Mouse (Mus musculus) heart, adult 8-10 months (tissue): ENCODE results near the gene Fam124b. TPM values are rescaled to one million over a fixed set of nuclear protein-coding genes. Genes with fewer than 3 reads are reported as not detected.

ENCODE experiments used
- DNase-seq: peaks from one replicate; pipeline ENCODE4 v3.0.0; 2022; ENCODE audit warnings: low spot score
- total RNA-seq, 4 experiments: library from RNA; stranded (reverse); gene quantifications; 2 replicates each; pipeline ENCODE4 v1.2.4; 2022

The Fam124b gene
- 1 to 10 TPM in 1 of 4 experiments, under 1 TPM in 3; 0.25 to 2.3 (median 0.72) TPM for total RNA-seq

DNA sequence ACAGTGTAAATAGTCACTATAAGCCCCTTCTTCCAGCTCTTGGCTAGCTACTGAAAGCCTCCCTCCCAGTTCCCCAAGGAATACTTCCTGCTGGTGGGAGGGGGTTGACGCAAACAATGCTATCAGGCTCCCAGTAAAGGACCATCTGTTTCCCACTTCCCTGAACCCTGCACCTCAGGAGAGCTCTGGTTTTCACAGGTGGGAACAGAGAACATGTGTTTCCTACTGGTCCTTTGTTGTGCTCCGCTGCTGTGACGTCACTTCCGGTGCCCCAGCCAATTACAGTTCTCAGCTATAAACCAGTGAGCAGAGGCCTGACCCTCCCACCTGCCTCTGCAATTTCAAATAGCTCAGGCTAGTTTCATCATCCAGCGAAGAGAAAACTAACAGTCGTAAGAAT, at the start of gene Fam124b:
Gene Fam124b (minus strand): TSS at position 206 of the 400 bp plus-strand sequence.
- peak; percentile 83 for DNase-seq

DNA sequence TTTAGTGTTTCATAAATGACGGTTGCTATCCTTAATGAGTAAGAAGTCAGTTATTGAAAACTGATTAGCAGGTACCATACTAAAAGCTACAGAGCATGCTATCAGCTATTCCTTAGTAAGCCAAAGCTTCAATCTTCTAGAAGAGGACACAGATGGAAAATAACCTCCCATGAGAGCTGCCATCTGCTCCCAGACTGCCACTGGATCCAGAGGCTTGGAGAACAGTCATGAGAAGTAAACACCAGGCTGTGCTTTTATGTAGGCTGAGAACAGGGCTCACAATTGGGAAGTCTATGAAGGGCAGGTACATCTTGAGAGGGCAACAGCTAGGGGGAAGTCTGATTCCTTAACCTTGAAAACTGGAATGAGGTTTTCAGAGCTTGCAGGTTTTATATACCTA, 42.2 kb upstream of the Fam124b start:
- no peak for DNase-seq

- DNase-seq, result no peak
Observed at GRCm38 (mm10) chr1:80258632-80259031, 40.4 kb upstream of the Fam124b start.

GRCm38 (mm10) chr1:80253309-80253708, 35.0 kb upstream of the Fam124b start:
- no peak for DNase-seq

- no peak for DNase-seq
Observed at GRCm38 (mm10) chr1:80250247-80250646, 32.0 kb upstream of the Fam124b start.

GRCm38 (mm10) chr1:80247131-80247530, 28.9 kb upstream of the Fam124b start:
- DNase-seq, result no peak

- DNase-seq, result no peak
Observed at GRCm38 (mm10) chr1:80244123-80244522, 25.9 kb upstream of the Fam124b start.

- no peak for DNase-seq
Observed at GRCm38 (mm10) chr1:80241579-80241978, 23.3 kb upstream of the Fam124b start.

- no peak for DNase-seq
Observed at GRCm38 (mm10) chr1:80240017-80240660, 21.9 kb upstream of the Fam124b start.

DNA sequence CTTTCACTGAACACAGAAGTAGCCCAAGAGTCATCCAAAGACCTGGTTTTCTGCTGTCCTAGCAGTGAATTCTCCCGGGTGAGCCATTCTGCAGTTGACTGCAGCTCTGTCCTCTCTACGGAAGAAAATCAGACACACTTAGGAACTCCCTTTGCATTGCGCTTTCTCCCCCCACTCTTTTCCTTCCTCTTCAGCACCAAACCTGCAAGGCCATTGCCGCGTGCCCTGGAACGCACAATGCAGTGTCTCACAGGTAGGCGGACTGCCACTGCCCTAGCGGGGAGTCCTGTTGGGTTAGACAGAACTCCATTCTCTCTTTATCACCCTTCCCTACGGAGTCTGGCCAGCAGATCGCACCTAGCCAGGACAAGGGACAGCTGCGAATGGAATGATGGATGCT, 21.2 kb upstream of the Fam124b start:
- DNase-seq, result no peak

DNA sequence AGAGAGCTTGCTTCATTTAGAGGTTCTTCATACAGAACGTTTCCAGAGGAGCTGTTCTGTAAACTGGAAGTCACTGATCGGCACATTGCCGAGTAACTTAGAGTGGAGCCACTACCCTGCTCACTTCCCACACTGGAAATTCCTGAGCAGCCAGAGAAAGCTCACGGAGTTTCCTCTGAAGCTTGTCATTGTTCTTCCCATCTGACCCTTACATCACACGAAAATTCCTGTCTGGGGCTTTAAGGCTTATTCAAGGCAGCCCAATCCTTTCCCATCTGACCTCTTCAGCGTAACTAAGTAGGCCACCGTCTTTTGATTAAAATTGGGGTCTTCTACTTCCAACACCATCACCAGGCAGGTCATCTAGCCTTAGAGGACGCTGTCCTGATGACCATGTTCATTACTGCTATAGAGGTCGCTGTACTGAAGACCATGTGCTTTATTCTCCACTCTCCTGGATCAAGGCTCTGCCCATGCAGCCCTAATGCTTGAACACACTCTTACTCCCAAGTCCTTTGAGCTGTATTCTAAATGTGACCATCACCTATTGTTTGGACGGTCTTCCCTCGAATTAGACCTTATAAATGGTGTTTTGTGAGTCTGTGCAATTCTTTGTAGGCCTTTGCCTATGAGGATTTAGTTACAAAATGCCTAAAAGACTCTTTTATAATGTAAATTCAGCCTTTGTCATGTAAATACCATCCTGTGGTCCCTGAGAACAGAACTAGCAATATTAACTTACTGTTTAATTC, 18.9 kb upstream of the Fam124b start:
- no peak for DNase-seq

DNA sequence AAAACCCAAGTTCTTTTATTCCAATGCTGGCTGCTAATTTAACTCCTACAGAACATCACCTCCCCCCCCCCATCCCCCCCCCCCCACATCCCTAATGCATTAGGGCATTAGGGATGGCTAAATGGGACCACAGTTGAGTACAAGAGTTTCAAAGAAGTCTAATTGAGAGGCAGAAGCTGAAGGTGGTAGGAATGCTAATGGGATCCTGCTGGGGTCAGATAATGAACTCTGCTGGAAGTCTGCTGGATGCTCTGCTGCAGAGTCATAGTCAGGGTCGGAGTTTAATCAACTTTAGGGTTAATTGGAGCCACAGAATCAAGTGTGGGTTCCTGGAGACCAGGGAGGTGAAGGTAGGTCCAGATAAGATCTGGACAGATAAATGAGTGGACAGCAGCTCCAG, 17.9 kb upstream of the Fam124b start:
- DNase-seq, result no peak

DNA sequence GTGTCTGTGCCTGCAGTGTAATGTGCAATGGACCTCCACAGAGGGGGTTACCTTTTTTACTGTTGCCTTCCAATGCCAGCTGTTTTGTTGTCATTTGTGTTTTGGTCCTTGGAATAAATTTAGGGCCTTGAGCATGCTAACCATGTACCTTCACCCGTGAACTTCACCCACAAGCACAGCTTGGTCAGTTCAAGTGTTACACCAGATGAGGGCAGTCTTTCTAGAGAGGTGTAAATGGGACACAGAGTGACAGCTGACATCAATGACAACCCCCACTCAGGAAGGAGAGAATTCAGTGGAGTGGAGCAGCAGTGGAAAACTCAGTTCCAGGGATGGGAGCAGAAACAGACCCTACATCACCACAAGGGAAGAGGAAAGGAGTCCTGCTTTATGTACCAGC, 12.3 kb upstream of the Fam124b start:
- DNase-seq, result no peak

DNA sequence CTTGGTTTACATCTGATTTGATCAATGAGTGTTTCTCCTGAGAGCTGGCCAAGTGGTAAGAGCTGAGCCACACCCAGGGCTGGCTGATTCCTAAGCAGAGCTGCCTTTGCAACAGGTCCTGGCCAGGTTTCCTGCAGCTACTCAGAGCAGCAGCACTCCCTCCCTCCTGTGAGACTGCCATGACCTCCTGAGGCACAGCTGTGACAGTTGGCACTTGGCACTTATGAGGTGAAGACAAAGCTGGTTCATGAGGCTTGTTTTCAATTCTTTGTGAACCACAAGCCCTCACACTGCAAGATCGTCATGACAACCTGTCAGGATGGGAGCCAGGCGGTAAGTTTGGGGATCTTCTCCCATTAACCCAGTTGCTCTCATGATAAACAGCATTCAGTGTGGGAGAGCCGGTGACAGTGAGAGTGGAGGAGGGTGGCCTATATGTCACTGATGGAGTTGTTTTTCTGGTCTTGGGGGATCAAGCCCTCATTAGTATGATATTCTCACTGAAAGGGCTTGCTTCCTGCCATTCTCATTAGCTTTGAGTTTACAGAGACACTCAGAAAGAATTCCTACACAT, 6.7 kb upstream of the Fam124b start:
- DNase-seq, result no peak

DNA sequence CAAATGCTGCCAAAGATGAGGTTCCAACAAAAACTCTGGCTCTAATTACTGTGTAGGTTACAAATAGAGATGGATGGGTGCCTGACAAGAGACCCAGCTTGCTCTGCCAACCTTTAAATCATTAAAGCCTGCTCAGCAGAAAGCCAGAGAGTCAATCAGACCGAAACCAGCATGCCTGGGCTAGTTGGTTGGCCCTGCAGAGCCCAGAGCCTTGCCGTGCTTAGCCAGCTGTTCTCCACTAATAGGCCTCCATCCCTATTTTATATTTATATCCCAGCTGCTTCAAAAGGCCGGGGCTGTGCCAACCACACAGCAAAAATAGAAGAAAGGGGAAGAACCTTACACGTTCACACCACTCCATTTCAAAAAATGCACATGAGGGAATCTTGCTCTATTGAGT, 2.9 kb upstream of the Fam124b start:
- peak; percentile 39 for DNase-seq

GRCm38 (mm10) chr1:80213826-80214225, 4.4 kb downstream of the Fam124b start:
- DNase-seq, result peak; percentile 81

GRCm38 (mm10) chr1:80213146-80213545, 5.1 kb downstream of the Fam124b start:
- no peak for DNase-seq

DNA sequence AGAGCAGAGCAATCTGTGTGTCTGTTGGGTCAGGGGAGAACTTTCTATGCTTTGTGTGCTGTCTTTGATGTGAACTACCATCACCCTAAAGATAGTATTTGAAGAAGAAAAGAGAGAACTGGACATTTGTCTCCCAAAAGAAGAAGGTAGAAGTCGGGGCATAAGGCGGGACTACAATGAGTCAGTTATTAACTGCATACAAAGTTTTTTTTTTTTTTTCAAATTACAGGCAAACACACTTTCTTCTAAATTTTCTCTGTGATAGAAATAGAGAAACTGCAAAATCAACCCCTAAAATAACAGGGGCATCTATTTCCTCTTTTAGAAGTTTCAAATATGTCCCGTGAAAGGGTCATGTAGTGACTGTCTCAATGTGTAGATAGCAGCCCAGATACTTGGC, 16.0 kb downstream of the Fam124b start:
- DNase-seq, result no peak

DNA sequence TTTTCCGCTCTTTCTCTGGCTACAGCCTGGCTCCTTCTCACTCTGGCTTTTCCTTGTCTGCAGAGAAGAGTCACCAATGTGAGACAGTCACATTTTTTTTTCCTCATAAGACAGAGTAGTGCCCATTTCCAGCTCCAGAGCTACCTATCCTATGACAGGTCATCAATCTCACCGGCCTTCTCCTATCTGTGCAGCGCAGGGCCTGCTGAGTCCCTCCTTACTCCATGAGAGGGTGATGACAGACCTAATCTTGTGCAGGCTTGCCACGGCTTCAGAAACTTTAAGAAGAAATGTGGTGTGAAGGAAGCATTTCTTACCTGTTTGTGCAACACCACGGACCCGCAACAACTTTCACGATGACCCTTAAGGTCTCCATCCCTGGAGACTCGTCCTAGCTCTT, 25.4 kb downstream of the Fam124b start:
- no peak for DNase-seq

GRCm38 (mm10) chr1:80181414-80181805, 36.9 kb downstream of the Fam124b start:
- DNase-seq, result no peak

- DNase-seq, result peak; percentile 64
Observed at GRCm38 (mm10) chr1:80180767-80181413, 37.4 kb downstream of the Fam124b start.

DNA sequence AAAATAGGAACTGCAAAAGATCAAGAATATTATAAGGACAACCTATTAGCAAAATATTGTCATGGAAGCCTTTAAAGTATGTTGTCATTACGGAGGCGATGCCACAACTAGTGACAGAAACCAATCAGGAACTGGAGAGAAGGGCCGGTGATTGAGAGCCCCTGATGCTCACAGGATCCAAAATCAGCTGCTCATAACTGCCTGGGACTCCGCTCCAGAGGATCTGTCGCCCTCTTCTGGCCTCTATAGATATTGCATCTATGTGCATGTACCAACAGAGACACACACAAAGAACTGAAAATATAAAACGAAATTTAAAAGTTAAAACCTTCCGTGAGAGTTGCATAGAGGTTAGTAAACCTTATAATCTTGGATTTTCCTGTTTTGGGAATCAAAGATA, 38.1 kb downstream of the Fam124b start:
- no peak for DNase-seq
